Mouse (Mus musculus) myocyte (in vitro differentiated cells): Measurements from ENCODE around the gene Hadhb. TPM values are rescaled to one million over a fixed set of nuclear protein-coding genes. Genes with fewer than 3 reads are reported as not detected.

Experiments
- H3K27me3 ChIP-seq: one replicate; pipeline ENCODE4 v1.6.1; 2011; ENCODE audit not compliant: control insufficient read depth, insufficient read depth, insufficient read length
- H3K36me3 ChIP-seq: one replicate; pipeline ENCODE4 v1.6.1; 2011; ENCODE audit not compliant: control insufficient read depth, insufficient read depth
- H3K4me2 ChIP-seq: one replicate; pipeline ENCODE4 v1.6.1; 2011; ENCODE audit warnings: low read depth, control low read depth
- H3K4me3 ChIP-seq: one replicate; pipeline ENCODE4 v1.5.1; 2011; ENCODE audit warnings: mild to moderate bottlenecking, control low read depth, moderate library complexity
- H3K79me2 ChIP-seq: one replicate; pipeline ENCODE4 v1.6.1; 2011; ENCODE audit not compliant: control insufficient read depth, insufficient read depth
- H3ac ChIP-seq: one replicate; pipeline ENCODE4 v1.6.1; 2011; ENCODE audit not compliant: control insufficient read depth, insufficient read length
- CEBPB ChIP-seq: IDR thresholded peaks from 2 replicates; pipeline ENCODE4 v1.6.1; 2011; ENCODE audit warnings: mild to moderate bottlenecking, moderate library complexity; ENCODE audit not compliant: poor library complexity, insufficient read depth, severe bottlenecking
- E2F4 ChIP-seq: IDR thresholded peaks from one replicate; pipeline ENCODE4 v1.6.1; 2011; ENCODE audit warnings: mild to moderate bottlenecking, control low read depth, moderate library complexity; ENCODE audit not compliant: insufficient read depth
- MAX ChIP-seq: IDR thresholded peaks from one replicate; pipeline ENCODE4 v1.6.1; 2011; ENCODE audit warnings: low read depth, mild to moderate bottlenecking, control low read depth
- MYOD1 ChIP-seq, 3 experiments: IDR thresholded peaks; one replicate each; pipeline ENCODE4 v1.6.1; 2011; ENCODE audit warnings: control low read depth in 2 of 3, low read depth in 2 of 3, mild to moderate bottlenecking in 2 of 3, moderate library complexity in 1 of 3; ENCODE audit not compliant: insufficient read length in 2 of 3, control insufficient read depth in 1 of 3
- MYOG ChIP-seq, 3 experiments: IDR thresholded peaks; one replicate each; pipeline ENCODE4 v1.6.1; 2011; ENCODE audit warnings: control low read depth in 2 of 3, low read depth in 2 of 3, mild to moderate bottlenecking in 2 of 3; ENCODE audit not compliant: insufficient read length in 2 of 3, control insufficient read depth in 1 of 3, insufficient read depth in 1 of 3
- POLR2A ChIP-seq: IDR thresholded peaks from one replicate; pipeline ENCODE4 v1.6.1; 2011; ENCODE audit warnings: low read depth, mild to moderate bottlenecking, control low read depth, moderate library complexity; ENCODE audit not compliant: insufficient read length
- POLR2AphosphoS2 ChIP-seq: IDR thresholded peaks from one replicate; pipeline ENCODE4 v1.6.1; 2011; ENCODE audit warnings: low read depth, control low read depth; ENCODE audit not compliant: insufficient read length
- REST ChIP-seq: IDR thresholded peaks from one replicate; pipeline ENCODE4 v1.6.1; 2011; ENCODE audit warnings: mild to moderate bottlenecking, control low read depth, moderate library complexity; ENCODE audit not compliant: insufficient read depth, insufficient read length
- SRF ChIP-seq: IDR thresholded peaks from one replicate; pipeline ENCODE4 v1.6.1; 2011; ENCODE audit warnings: low read depth; ENCODE audit not compliant: control insufficient read depth, insufficient read length
- TCF12 ChIP-seq: IDR thresholded peaks from one replicate; pipeline ENCODE4 v1.6.1; 2011; ENCODE audit warnings: mild to moderate bottlenecking, control low read depth; ENCODE audit not compliant: poor library complexity, insufficient read depth, severe bottlenecking
- TCF3 ChIP-seq: IDR thresholded peaks from one replicate; pipeline ENCODE4 v1.6.1; 2011; ENCODE audit warnings: low read depth, control low read depth; ENCODE audit not compliant: insufficient read length
- USF1 ChIP-seq: IDR thresholded peaks from one replicate; pipeline ENCODE4 v1.6.1; 2011; ENCODE audit warnings: low read depth, mild to moderate bottlenecking, control low read depth, moderate library complexity
- polyA plus RNA-seq: library from polyadenylated mRNA; unstranded; fragments of >200 nt; fragmentation: generic; extraction: Trizol; gene quantifications from one replicate; pipeline ENCODE4 v1.2.1, GENCODE M21; 2012; ENCODE audit warnings: missing spikeins

Hadhb gene
- polyA plus RNA-seq, 1 experiment = 52.3 TPM

GRCm38 (mm10) chr5:30198257-30198656 is 43.2 kb downstream of the Hadhb start:
- TF ChIP-seq CEBPB = no peak
- TF ChIP-seq MYOD1 (IDR thresholded peaks at IDR 0.05; ENCODE audit: control insufficient read depth in 1 of 3, insufficient read length in 2 of 3, low read depth in 2 of 3) = no peak
- TF ChIP-seq TCF3 = no peak
- TF ChIP-seq E2F4 = no peak
- TF ChIP-seq SRF = no peak
- no peak for TF ChIP-seq POLR2AphosphoS2
- TF ChIP-seq POLR2A = no peak
- TF ChIP-seq REST = no peak
- TF ChIP-seq MAX = no peak
- no peak for TF ChIP-seq MYOG (IDR thresholded peaks at IDR 0.05; ENCODE audit: control insufficient read depth in 1 of 3, insufficient read depth in 1 of 3, insufficient read length in 2 of 3, low read depth in 2 of 3)
- TF ChIP-seq USF1 = no peak
- TF ChIP-seq TCF12 = no peak
- Histone ChIP-seq H3K4me2 (no peak overlapping the region), H3ac (no peak overlapping the region), H3K4me3 (no peak overlapping the region), H3K79me2 (no peaks in the 10 kb centered on the region), H3K27me3 (no peaks in the 10 kb centered on the region), H3K36me3 (no peaks in the 10 kb centered on the region)

- no peak overlapping the region for H3ac ChIP-seq
- no peaks in the 10 kb centered on the region for H3K36me3 ChIP-seq
- no peaks in the 10 kb centered on the region for H3K79me2 ChIP-seq
- no peaks in the 10 kb centered on the region for H3K27me3 ChIP-seq
- no peak overlapping the region for H3K4me2 ChIP-seq
- H3K4me3 ChIP-seq = no peak overlapping the region
- TF ChIP-seq POLR2AphosphoS2 (no peak), MYOG (IDR thresholded peaks at IDR 0.05; ENCODE audit: control insufficient read depth in 1 of 3, insufficient read depth in 1 of 3, insufficient read length in 2 of 3, low read depth in 2 of 3) (no peak), POLR2A (no peak), CEBPB (no peak), REST (no peak), MAX (no peak), USF1 (no peak), SRF (no peak), TCF3 (no peak), MYOD1 (IDR thresholded peaks at IDR 0.05; ENCODE audit: control insufficient read depth in 1 of 3, insufficient read length in 2 of 3, low read depth in 2 of 3) (no peak), E2F4 (no peak), TCF12 (no peak)
Observed at GRCm38 (mm10) chr5:30201521-30201920, 46.5 kb downstream of the Hadhb start.

GRCm38 (mm10) chr5:30202221-30202620 is 47.2 kb downstream of the Hadhb start:
- H3K36me3 ChIP-seq = no peaks in the 10 kb centered on the region
- H3K4me3 ChIP-seq = no peak overlapping the region
- TF ChIP-seq POLR2AphosphoS2 (no peak), MYOG (IDR thresholded peaks at IDR 0.05; ENCODE audit: control insufficient read depth in 1 of 3, insufficient read depth in 1 of 3, insufficient read length in 2 of 3, low read depth in 2 of 3) (no peak), MAX (no peak), CEBPB (no peak), USF1 (no peak), REST (no peak), TCF12 (no peak), E2F4 (no peak), SRF (no peak), MYOD1 (IDR thresholded peaks at IDR 0.05; ENCODE audit: control insufficient read depth in 1 of 3, insufficient read length in 2 of 3, low read depth in 2 of 3) (no peak), POLR2A (no peak), TCF3 (no peak)
- H3ac ChIP-seq = no peak overlapping the region
- no peaks in the 10 kb centered on the region for H3K79me2 ChIP-seq
- peak overlapping the region; percentile 3 for H3K4me2 ChIP-seq
- H3K27me3 ChIP-seq = no peaks in the 10 kb centered on the region

GRCm38 (mm10) chr5:30203216-30203885 is 48.3 kb downstream of the Hadhb start:
- Histone ChIP-seq H3K79me2 (no peaks in the 10 kb centered on the region), H3K36me3 (no peaks in the 10 kb centered on the region), H3ac (no peak overlapping the region), H3K27me3 (no peaks in the 10 kb centered on the region), H3K4me2 (no peak overlapping the region), H3K4me3 (no peak overlapping the region)
- TF ChIP-seq E2F4 (no peak), MYOG (IDR thresholded peaks at IDR 0.05; ENCODE audit: control insufficient read depth in 1 of 3, insufficient read depth in 1 of 3, insufficient read length in 2 of 3, low read depth in 2 of 3) (no peak)

- Histone ChIP-seq H3ac (no peak overlapping the region), H3K4me3 (no peak overlapping the region), H3K36me3 (no peaks in the 10 kb centered on the region), H3K79me2 (no peaks in the 10 kb centered on the region), H3K27me3 (no peaks in the 10 kb centered on the region), H3K4me2 (no peak overlapping the region)
- TF ChIP-seq USF1 = no peak
- TF ChIP-seq REST = no peak
- TF ChIP-seq POLR2A = no peak
- TF ChIP-seq MYOG (IDR thresholded peaks at IDR 0.05; ENCODE audit: control insufficient read depth in 1 of 3, insufficient read depth in 1 of 3, insufficient read length in 2 of 3, low read depth in 2 of 3) = no peak
- TF ChIP-seq E2F4 = no peak
- no peak for TF ChIP-seq POLR2AphosphoS2
- no peak for TF ChIP-seq SRF
- no peak for TF ChIP-seq CEBPB
- no peak for TF ChIP-seq MYOD1 (IDR thresholded peaks at IDR 0.05; ENCODE audit: control insufficient read depth in 1 of 3, insufficient read length in 2 of 3, low read depth in 2 of 3)
- no peak for TF ChIP-seq MAX
Observed at GRCm38 (mm10) chr5:30204441-30204840, 49.4 kb downstream of the Hadhb start.
